Mouse (Mus musculus) forelimb bud, embryonic 11.5 days (tissue): ENCODE measurements around the gene Babam1.

Source experiments
- DNase-seq: peaks from one replicate; pipeline ENCODE4 v3.0.0-alpha.2; 2012; ENCODE audit warnings: low read depth, low spot score

Babam1 gene

DNA sequence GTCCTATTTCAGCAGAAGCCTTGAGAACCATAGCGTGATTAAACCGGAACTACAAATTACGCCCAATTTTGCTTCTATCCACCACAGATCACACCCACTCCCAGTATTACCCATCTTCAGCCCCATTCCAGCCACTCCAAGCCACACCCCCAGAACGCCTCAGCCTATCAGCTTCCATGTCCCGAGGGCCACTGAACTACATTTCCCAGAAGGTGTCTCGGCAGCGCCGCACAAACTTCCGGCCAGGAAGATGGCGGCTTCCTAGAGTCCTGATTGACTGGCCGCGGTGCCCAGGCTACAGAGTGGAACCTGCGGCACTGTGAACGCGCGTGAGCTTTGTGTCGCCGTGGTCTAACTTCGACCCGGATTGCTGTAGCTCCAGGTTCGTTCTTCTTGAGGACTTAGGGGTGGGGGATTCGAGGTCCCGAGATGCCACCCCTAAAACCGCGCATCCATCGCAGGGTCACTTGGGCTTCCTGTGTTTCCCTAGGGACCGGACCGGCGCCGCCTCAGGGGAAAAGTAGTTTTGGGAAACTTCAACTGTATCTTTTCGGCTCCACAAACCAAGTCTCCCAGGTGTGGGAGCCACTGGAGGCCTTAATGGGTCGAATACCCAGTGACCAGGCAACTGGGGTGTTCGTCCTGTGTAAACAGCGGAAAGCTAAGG, at the start of gene Babam1:
TSS of gene Babam1 (plus strand) at position 223 of the 667 bp plus-strand sequence.
- peak; percentile 90 for DNase-seq

DNA sequence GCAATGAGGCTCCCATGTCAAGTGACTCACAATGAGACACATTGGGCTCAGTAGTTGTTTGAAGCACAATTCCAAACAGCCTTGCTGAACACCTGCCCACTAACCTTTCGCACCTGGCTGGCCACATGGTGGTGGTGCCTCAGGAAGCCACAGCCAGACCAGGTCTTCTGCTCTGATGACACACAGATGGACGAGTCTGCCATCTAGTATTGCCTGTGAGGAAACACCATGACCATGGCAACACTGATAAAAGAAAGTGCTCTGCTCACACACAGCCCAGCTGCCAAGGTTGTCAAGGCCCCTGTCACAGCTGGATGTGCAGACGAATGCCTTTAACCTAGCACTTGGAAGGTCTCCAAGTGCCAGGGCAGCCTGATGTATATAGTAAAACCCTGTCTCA, 45.5 kb upstream of the Babam1 start:
- DNase-seq = no peak

DNA sequence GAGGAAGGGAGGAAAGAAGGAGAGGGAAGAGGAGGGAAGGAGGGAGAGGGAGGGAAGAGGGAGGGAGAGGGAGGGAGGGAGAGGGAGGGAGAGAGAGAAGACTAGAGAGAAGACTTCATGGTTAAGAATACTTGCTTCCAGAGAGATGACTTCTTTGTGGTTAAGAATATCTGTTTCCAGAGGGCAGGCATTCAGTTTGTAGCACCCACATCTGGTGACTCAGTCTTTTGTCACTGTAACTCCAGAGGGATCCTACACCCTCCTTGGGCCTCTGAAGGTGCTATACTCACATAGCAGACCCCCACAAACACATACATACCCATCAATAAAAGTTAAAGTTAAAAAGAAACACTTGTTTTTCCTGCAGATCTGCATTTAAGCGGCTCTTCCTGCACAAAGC, 45.1 kb upstream of the Babam1 start:
- no peak for DNase-seq

DNA sequence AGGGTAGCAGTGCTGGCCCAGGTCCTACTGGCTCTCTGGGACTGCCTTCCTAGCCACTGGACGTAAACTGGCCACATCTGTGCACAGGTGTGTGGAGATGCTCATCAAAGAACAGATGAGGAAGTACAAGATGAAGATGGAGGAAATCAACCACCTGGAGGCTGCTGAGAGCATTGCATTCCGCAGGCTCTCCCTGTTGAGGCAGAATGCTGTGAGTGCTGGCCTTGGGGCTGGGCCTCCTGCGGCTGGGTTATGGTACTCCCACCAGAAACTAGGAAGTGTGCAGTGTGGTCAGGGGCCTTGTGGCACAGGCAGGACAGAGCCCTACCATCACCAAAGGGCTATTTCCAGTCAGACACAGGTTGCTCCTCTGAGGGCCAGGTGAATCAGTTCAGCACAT, 38.6 kb upstream of the Babam1 start:
- DNase-seq = no peak

DNA sequence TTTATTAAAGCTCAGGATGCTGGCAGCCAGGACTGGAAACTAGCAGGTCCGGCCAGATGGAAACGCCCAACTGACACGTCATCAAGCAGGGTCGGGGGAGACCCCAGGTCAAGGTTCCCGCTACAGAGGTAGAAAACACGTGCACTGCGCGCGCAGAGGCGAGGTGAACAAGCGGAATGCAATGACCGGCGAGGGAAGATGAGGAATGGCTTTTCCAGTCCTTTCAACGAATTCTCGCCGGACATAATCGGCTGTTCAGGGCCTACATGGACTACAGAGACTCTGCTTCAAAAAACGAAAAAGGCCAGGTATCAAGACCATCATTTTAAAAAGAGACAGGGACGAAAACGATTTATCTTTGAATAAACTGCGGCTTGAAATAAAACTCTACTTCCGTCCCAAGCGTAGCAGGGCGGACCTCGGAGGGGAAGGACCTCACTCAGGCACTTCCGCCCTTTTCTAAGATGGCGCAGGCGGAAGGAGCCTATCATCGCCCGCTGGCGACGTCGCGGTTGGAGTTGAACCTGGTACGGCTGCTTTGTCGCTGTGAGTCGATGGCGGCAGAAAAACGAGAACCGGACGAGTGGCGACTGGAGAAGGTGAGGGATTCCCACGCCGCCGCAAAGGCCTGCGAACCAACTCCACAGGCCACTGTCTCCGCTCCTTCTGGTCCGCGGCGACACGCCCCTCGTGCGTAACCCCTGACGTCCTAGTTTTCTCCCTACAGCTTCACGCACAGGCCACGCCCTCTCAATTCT, 29.7 kb upstream of the Babam1 start, which contains the start of gene Use1:
TSS of gene Use1 (plus strand) at position 78 of the 758 bp plus-strand sequence.
- DNase-seq = peak; percentile 91

DNA sequence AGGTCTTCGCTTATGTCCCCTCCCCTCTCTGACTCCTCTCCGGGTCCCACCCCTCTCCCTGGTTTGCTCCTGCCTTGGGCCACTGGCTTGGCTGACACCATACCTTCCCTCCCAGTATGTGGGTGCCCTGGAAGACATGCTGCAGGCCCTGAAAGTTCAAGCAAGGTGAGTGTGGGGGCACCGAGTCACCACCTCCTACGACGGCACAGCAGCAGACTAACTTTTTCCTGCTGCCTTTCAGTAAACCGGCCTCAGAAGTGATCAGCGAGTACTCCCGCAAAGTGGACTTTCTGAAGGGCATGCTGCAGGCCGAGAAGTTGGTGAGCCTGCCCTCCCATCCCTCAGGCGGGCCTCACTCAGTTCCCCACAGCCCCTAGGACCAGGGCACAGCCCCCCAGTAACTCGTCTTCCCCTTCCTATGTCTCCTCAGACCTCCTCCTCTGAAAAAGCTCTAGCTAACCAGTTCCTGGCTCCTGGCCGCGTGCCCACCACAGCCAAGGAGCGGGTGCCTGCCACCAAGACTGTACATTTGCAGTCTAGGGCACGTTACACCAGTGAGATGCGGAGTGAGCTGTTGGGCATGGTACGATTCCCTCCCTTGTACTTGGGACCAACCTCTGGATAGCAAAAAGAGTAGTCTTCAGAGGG, 29.0 kb upstream of the Babam1 start:
- no peak for DNase-seq

DNA sequence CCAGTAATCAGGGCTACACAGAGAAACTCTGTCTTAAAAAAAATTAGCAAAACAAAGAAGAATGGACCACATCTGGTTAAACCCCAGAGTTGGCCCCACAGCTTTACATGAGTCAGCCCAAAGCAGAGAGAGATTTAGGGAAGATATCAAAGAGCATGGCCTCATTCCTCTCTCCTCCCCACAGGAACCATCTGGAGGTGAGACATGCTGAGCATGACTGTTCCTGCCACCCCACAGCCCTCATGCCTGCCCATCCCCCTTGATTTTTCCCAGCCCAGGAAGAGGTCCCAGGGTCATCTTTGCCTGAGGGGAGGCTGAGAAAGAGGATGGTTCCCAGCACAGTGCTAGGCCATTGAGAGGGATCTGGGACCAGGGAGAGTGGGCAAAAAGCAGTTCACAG, 28.3 kb upstream of the Babam1 start:
- no peak for DNase-seq

DNA sequence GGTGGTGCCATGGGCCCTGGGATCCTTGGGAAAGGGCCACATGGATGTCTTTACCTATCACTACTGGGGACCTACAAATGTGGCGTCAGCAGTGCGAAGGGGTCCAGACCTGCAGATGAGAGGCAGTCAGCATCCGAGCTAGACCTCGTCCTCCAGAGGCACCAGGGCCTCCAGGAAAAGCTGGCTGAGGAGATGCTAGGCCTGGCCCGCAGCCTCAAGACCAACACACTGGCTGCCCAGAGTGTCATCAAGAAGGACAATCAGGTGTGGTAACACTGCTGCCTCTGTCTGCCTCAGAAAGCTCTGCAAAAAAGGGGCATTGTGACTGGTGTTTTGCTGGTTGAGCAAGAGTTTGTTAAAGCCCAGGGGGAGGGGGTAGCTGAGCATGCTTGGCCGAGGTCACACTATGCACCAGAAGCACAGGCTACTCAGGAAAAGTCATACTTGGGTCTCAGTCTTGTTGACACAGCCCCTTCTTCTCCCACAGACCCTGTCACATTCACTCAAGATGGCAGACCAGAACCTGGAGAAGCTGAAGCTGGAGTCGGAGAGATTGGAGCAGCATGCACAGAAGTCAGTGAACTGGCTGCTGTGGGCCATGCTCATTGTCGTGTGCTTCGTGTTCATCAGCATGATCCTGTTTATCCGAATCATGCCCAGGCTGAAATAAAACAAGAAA, 27.5 kb upstream of the Babam1 start:
- DNase-seq = no peak

DNA sequence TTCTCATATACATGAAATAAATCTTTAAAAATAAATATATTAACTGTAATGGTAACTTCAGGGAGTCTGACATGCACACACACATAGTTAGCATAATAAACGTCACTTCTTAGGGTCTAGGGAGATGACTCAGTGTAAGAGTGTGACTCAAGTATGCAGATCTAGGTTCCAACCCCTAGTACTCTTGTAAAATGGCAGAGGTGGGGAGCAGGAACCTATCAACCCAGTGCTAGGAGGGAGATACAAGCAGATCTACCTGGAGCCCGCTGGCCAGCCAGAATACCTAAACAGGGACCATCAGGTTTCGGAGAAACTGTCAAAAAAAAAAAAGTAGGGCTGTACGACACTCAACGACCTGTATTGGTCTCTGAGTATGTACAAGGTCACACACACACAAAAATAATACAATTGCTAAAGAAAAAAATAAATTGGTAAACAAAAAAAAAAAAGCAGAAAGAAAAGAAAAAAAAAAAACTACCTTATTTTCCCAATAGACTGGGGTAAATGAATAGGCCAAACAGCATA, 25.9 kb upstream of the Babam1 start:
- DNase-seq = no peak

DNA sequence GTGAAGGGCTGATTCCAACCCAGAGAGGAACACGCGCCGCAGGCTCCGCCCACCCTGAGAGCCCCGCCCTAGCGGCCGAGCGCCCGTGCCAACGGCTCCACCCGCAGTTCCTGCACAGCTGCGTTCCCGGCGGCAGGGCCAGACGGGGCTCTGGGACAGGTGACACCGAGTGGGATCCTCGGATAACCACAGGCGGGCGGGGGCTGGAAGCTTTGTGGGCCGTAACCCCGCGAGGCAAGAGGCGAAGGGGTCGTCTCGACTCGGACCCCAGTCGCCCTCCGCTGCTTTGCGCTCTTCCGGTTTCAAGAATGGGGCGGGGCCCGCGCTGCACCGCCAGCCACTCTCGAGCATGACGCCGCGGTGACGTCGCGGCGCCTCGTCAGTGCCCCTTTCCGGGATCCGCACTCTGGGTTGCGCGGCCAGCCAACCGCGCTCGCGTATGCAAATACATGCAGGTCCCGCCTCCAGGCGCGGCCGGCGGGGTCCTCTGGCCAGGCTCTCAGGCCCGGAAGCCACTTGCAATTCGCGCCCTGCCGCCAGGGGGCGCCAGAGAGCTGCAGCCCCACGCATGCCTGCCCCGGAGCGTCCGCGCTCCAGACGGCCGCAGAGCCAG, 25.3 kb upstream of the Babam1 start, which contains the start of gene Ocel1:
TSS of gene Ocel1 (plus strand) at position 63 of the 613 bp plus-strand sequence.
- DNase-seq = peak; percentile 99

DNA sequence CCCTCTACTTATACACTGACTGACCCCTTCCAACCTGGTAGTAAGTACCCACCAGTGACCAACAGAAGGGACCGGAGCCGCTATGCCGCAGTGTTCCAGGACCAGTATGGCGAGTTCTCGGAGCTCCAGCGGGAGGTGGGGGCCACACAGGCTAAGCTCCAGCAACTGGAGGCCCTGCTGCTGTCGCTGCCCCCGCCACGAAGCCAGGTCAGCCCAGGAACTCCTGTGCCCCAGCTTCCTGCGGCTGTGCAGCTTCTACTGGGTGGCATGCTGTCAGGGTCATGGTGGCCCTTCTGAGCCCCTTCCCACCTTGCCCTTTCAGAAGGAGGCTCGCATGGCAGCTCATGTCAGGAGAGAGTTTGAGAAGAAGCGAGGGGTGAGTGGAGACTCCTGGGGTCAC, 24.2 kb upstream of the Babam1 start:
- DNase-seq = no peak

DNA sequence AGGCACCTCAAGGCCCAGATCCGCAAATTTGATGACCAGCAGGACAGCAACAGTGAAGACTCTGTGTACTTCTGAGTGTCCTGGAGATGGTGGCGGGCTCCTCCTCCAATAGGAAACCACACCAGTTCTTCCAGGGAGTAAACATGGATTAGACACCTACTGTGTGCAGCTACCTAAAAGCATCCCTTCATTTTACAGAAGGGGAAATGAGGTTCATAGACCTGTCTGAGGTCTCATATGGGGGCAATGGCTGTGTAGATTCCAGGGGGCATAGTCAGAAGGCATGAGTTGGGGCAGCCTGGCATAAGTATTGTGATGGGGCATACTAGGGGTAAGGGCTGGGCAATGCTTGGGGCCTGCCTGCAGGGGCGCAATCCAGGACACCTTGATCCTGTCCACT, 23.7 kb upstream of the Babam1 start:
- DNase-seq = no peak

DNA sequence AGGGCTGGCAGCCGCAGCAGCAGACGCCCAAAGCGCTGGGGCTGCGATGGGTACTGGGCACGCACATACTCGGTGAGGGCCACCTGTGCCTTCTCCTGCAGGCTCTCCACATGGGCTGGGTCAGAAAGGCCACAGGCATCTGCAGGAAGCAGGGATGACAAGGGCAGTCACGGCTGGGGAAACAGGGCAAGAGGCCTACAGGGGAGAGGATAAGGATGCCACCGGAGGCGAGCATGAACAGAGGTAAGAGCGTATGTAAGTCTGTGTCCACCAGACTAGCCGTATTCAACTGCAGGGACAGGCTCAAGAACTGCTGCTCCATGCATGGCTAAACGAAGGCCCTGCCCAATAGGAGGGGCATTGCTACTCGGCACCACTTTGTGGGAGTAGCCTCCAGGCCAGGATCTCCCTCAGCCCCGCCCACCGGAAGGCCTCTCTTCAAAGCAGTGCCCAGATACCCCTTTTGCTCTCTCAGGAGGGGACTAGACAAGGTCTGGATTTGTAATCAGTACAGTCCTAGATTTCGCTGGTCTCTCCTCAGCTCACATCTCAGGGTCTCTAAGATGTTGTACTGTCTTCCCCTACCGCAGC, 21.9 kb upstream of the Babam1 start:
- DNase-seq = no peak

DNA sequence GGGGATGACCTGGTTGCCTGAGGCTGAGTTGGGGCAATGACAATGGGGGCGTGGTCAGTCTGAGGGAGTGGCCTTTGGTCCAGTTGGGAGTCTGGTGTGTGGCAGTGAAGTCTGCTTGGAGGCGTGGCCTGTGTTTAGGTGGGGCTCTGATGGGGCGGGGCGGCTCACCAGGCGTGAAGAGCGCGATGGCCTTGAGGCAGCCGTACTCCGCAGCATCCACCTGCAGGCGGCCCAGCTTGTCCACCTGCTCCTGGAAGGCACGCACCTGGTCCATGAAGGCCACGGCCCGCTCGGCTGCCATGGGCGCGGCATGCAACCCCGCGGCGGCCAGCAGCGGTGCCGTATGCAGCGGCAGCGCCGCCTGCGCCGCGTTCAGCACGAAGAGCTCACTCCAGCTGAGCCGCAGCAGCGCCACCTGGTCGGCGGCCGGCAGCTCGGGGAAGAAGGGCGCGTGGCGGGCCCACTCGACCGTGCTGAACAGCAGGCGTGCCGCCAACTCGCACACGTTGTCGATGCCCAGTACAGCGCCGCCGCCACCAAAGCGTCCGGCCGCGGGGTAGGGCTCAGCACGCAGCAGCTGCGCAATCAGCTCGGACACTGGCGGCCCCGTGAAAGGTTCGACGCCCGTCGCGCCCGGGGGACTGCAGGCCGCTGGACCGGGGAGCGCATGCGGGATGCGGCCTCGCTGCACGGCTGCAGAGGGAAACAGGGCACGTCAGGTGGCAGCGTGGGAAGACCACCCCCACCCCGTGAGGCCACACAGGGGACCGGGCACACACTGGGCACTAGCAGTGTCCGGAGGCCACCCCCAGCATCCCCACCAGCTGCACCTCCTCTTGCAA, 20.9 kb upstream of the Babam1 start:
- DNase-seq = peak; percentile 43

DNA sequence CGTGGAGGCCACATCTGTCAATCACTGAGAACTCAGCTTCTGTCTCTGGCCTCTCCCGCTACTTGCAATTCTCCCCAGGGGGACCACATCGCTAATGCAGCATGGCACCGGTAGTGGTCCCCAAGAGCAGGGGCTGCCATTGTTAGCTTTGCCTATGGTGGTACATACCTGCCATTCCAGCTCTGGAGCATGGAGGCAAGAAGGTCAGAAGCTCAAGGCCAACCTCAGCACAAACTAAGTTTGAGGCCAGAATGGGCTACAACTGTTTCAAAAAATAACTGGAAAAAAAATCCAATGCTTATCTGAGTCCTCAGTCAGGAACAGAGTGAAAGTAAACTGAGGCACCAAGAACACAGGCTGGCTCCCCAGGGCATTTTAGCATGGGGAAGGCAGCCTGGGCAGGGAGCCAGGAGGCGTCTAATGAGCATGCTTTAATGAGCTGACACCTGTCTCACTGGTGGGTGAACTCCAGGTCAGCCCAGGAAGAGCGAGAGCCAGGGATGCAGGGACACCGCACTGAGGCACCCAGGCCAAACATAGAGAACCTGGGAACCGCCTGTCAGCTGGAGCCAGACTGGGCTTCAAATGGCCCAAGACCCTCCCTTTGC, 20.1 kb upstream of the Babam1 start:
- DNase-seq = no peak

DNA sequence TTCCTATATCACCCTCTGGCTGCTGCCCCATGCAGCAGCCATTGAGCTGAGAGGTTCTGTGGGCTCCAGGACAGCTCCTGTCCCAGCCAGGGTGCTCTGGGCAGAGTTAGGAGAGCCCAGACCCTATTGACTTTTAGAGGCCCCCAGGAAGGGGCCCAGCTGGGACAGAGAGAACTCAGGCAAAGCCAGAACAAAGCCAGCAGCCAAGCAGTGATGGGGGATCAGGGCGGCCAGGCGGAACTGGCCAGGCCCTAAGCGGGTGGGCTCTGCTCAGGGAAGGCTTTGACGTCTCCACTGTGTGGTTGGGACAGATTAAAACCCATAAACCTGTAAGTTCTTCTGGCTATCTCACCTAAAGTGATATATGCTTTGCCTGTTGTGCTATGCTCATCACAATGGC, 17.7 kb upstream of the Babam1 start:
- DNase-seq = no peak

DNA sequence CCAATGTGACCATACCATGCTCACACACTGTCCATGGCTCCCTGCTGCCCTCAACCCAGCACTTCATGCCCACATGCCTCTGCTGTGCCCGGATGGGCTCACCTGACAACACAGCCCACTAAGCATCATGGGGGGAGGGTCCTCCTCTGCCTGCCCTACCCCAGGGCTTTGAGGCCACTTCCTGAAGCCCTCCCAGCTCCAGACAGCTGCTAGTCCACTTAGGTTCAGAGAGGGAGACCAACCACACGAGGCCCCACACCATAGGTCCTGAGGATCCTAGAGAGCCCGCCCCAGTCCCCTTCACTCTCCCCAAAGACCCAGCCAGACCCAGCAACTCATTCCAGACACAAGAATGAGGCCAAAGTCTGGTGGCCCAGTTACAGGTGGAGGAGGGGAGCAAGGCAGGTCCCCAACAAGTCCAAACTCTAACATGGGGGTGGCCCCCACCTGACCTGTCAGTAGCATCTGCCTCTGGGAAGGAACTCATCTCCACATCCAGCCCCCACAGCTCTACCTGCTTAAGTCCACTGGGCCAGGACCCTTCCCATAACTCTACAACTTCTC, 17.1 kb upstream of the Babam1 start:
- DNase-seq = no peak

DNA sequence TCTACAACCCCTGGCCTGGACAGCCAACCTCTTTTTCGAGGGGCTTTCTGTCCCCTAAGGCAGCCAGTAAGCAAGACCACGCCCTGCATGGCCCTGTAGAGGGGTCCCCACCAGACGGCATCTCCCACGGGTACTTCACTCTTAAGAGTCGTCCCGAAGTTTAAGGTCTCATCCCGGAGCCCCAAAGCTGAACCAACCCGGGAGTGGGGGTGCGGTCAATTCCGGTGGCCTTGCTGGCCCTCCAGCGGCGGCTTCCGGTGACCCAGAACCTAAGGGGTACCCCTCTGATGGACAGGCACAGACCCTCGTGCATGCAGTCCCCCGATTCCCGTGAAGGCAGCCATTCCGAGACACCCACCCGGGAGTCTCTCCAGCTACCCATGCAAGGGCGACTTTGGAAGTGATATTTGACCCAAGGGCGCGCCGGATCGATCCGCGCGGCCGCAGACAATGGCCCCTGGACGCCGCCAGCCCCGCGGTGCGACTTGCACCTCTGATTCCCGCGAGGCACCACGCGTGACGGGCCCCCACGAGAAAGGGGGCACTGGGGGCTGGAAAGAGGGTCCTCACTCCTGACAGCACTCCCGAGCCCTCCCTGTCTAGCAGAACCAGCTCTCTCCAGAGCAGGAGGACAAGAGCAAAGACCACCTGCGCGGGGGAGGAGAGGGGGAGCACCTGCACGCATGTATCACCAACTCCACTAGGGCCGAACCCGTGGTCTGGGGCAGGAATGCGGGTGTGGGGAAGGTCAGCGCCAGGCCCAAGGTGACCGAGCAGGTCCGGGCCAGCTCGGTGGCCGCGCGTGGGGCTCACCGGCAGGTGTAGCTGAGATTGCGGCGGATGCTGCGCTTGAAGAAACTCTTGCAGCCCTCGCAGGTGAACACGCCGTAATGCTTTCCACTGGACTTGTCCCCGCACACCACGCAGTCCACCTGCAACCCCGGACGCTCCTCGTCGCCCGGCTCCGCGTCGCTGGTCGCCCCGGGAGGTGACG, 16.2 kb upstream of the Babam1 start:
- no peak for DNase-seq
